Mouse (Mus musculus) intestine, embryonic 16.5 days (tissue): Measurements from ENCODE around the gene Erg28. TPM values are rescaled to one million over a fixed set of nuclear protein-coding genes. Genes with fewer than 3 reads are reported as not detected.

Experiments
- ATAC-seq: fragments of 200-750 bp; cut with Nextera tagmentation; 2 replicates; pipeline ENCODE4 v1.8.0; 2017; ENCODE audit warnings: moderate TSS enrichment, moderate library complexity
- H3K27ac ChIP-seq: fragments of 300-500 bp; sonication (generic); 2 replicates; pipeline ENCODE4 v1.5.1; 2014; ENCODE audit warnings: mild to moderate bottlenecking, low read length
- H3K27me3 ChIP-seq: fragments of 300-500 bp; sonication (generic); replicated peaks from 2 replicates; pipeline ENCODE4 v1.6.1; 2014; ENCODE audit warnings: low read length, control low read depth, mixed read lengths; ENCODE audit not compliant: control insufficient read depth, insufficient read depth
- H3K36me3 ChIP-seq: fragments of 300-500 bp; sonication (generic); 2 replicates; pipeline ENCODE4 v1.6.1; 2014; ENCODE audit warnings: low read length, control low read depth; ENCODE audit not compliant: control insufficient read depth, insufficient read depth
- H3K4me1 ChIP-seq: fragments of 300-500 bp; sonication (generic); 2 replicates; pipeline ENCODE4 v1.6.1; 2014; ENCODE audit warnings: low read length, control low read depth, mixed read lengths; ENCODE audit not compliant: control insufficient read depth, insufficient read depth
- H3K4me2 ChIP-seq: fragments of 300-500 bp; sonication (generic); 2 replicates; pipeline ENCODE4 v1.6.1; 2014; ENCODE audit warnings: low read depth, low read length, control low read depth
- H3K4me3 ChIP-seq: fragments of 300-500 bp; sonication (generic); 2 replicates; pipeline ENCODE4 v1.5.1; 2014; ENCODE audit warnings: mild to moderate bottlenecking, low read length
- H3K9ac ChIP-seq: fragments of 300-500 bp; sonication (generic); 2 replicates; pipeline ENCODE4 v1.6.1; 2014; ENCODE audit warnings: low read depth, low read length
- H3K9me3 ChIP-seq: fragments of 300-500 bp; sonication (generic); 2 replicates; pipeline ENCODE4 v1.6.1; 2016; ENCODE audit warnings: low read length, control low read depth; ENCODE audit not compliant: control insufficient read depth
- WGBS: fragments of 180-500 bp; shearing (Covaris S2); extraction: QIAGEN DNeasy Blood & Tissue Kit; methylation state at CpG from one replicate; pipeline ENCODE4 v1.1.7; 2014; 5-methylcytosine and 5-hydroxymethylcytosine counted together
- polyA plus RNA-seq: library from polyadenylated mRNA; unstranded; fragments of >200 nt; fragmentation: Nextera tagmentation; extraction: Ambion mirVana; gene quantifications from 2 replicates; pipeline ENCODE4 v1.2.1, GENCODE M21; 2015

The Erg28 gene
- polyA plus RNA-seq, 1 experiment from 2014 or later: 163 TPM

GRCm38 (mm10) chr12:85766287-85766686 lies 58.1 kb downstream of the Erg28 start:
- ATAC-seq: 0 out of 2 replicates have a peak, but pooled peaks have one; percentile 28
- 53% methylated on average over 3 of the region's 3 CpGs for WGBS

More at GRCm38 (mm10) chr12:85766287-85766686, 58.1 kb downstream of the Erg28 start:
- Histone ChIP-seq H3K4me2 (no peak overlapping the region), H3K9ac (no peak overlapping the region), H3K27me3 (no peaks in the 10 kb centered on the region), H3K36me3 (no peaks in the 10 kb centered on the region), H3K4me3 (no peak overlapping the region), H3K27ac (no peak overlapping the region), H3K9me3 (no peaks in the 10 kb centered on the region), H3K4me1 (no peaks in the 10 kb centered on the region)

Other genes with a start within 250 kb of the Erg28 start
- gene Jdp2, start 225.5 kb downstream of the Erg28 start, polyA plus RNA-seq: 0.26 and 0.27 TPM in 2 replicates
- gene Batf, start 137.9 kb downstream of the Erg28 start, polyA plus RNA-seq: 3.5 and 3.6 TPM in 2 replicates
- gene Flvcr2, start 78.0 kb downstream of the Erg28 start, polyA plus RNA-seq: 3.8 and 5.5 TPM in 2 replicates
- 8.2 and 10.3 TPM in 2 replicates for gene Ttll5, start 109 bp upstream of the Erg28 start, polyA plus RNA-seq